Mouse (Mus musculus): ENCODE results near the gene Ccdc62. TPM values are rescaled to one million over a fixed set of nuclear protein-coding genes. Genes with fewer than 3 reads are reported as not detected.

Ccdc62 gene
- 6.4 and 7.1 TPM in 2 replicates for polyA plus RNA-seq (2015; fragmentation: Nextera tagmentation; extraction: Ambion mirVana)

DNA sequence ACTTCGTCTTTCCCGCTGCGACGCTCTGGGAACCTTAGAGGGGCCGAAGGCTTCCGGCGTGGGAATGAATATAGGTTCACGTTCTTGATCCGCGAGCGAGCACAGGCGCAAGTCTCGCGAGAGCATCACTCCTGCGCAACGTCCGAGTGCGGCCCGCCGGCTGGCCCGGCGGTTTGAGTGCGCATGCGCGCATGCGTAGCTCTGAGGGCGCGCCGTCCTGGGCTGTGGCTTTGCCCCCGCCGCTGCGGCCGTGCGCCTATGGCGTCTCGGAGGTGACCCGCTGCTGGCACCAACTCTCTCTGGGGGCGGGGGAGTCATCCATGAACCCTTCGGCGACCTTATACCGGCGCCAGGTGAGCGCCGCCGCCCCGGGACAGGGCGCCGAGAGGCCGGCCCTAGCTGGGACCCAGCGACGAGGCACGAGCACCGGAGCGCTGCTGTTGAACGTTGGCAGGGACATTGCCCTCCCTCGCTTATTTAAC is at the start of gene Ccdc62:
Gene Ccdc62 (plus strand): TSS at position 172 of the 482 bp plus-strand sequence.
- no peaks in the 10 kb centered on the region for H3K27me3 ChIP-seq (ENCODE audit: insufficient read depth, low read length)
- peaks cover 22% of the 10 kb centered on the region; the same call in 1 of the 2 replicates for H3K36me3 ChIP-seq (ENCODE audit: insufficient read depth, low read length)
- no peak for TF ChIP-seq CTCF (IDR thresholded peaks at IDR 0.05; ENCODE audit: low read depth)
- no peaks in the 10 kb centered on the region for H3K9me3 ChIP-seq (replicated peaks; ENCODE audit: low read length)
- H3K4me3 ChIP-seq (replicated peaks; ENCODE audit: low read depth, low read length): peak within 1 kb of the TSS; percentile 81
- ATAC-seq (replicated peaks; ENCODE audit: low FRiP score, low read depth) (peak; percentile 98), DNase-seq (ENCODE audit: low spot score) (peak; percentile 97)
- peak within 1 kb of the TSS; percentile 93 for H3K9ac ChIP-seq (ENCODE audit: low read depth, low read length)
- H3K4me2 ChIP-seq (ENCODE audit: low read length): peak within 1 kb of the TSS; percentile 86
- H3K27ac ChIP-seq: peak within 1 kb of the TSS; percentile 85
- WGBS: under 1% methylated on average over 56 of the region's 56 CpGs
- H3K4me1 ChIP-seq (replicated peaks; ENCODE audit: insufficient read depth, low read length): no peaks in the 10 kb centered on the region

- TF ChIP-seq CTCF (IDR thresholded peaks at IDR 0.05; ENCODE audit: low read depth): peak; percentile 52
- Histone ChIP-seq H3K9me3 (replicated peaks; ENCODE audit: low read length) (no peaks in the 10 kb centered on the region), H3K4me3 (replicated peaks; ENCODE audit: low read depth, low read length) (no peak overlapping the region), H3K4me1 (replicated peaks; ENCODE audit: insufficient read depth, low read length) (peaks cover 26% of the 10 kb centered on the region), H3K9ac (ENCODE audit: low read depth, low read length) (no peak overlapping the region), H3K27me3 (ENCODE audit: insufficient read depth, low read length) (no peaks in the 10 kb centered on the region), H3K36me3 (ENCODE audit: insufficient read depth, low read length) (no peaks in the 10 kb centered on the region), H3K4me2 (ENCODE audit: low read length) (no peak overlapping the region), H3K27ac (no peak overlapping the region)
- DNase-seq (ENCODE audit: low spot score): no peak
- no peak for ATAC-seq (replicated peaks; ENCODE audit: low FRiP score, low read depth)
- 82% methylated on average over 14 of the region's 14 CpGs for WGBS
Measured at GRCm38 (mm10) chr5:123880778-123881177, 49.7 kb upstream of the Ccdc62 start.

GRCm38 (mm10) chr5:123883891-123884290 is 46.6 kb upstream of the Ccdc62 start:
- no peak for ATAC-seq (replicated peaks; ENCODE audit: low FRiP score, low read depth)
- H3K9ac ChIP-seq (ENCODE audit: low read depth, low read length): no peak overlapping the region
- no peaks in the 10 kb centered on the region for H3K9me3 ChIP-seq (replicated peaks; ENCODE audit: low read length)
- 71% methylated on average over 7 of the region's 7 CpGs for WGBS
- TF ChIP-seq CTCF (IDR thresholded peaks at IDR 0.05; ENCODE audit: low read depth): no peak
- H3K27ac ChIP-seq: no peak overlapping the region
- H3K4me3 ChIP-seq (replicated peaks; ENCODE audit: low read depth, low read length): no peak overlapping the region
- no peak for DNase-seq (ENCODE audit: low spot score)
- H3K4me2 ChIP-seq (ENCODE audit: low read length): no peak overlapping the region
- no peaks in the 10 kb centered on the region for H3K27me3 ChIP-seq (ENCODE audit: insufficient read depth, low read length)
- peaks cover 10% of the 10 kb centered on the region for H3K4me1 ChIP-seq (replicated peaks; ENCODE audit: insufficient read depth, low read length)
- no peaks in the 10 kb centered on the region for H3K36me3 ChIP-seq (ENCODE audit: insufficient read depth, low read length)

GRCm38 (mm10) chr5:123884332-123884731 is 46.1 kb upstream of the Ccdc62 start:
- H3K4me2 ChIP-seq (ENCODE audit: low read length): no peak overlapping the region
- H3K27ac ChIP-seq: no peak overlapping the region
- DNase-seq (ENCODE audit: low spot score) (no peak), ATAC-seq (replicated peaks; ENCODE audit: low FRiP score, low read depth) (no peak)
- H3K36me3 ChIP-seq (ENCODE audit: insufficient read depth, low read length): no peaks in the 10 kb centered on the region
- no peak overlapping the region for H3K4me3 ChIP-seq (replicated peaks; ENCODE audit: low read depth, low read length)
- peaks cover 6% of the 10 kb centered on the region for H3K4me1 ChIP-seq (replicated peaks; ENCODE audit: insufficient read depth, low read length)
- H3K9me3 ChIP-seq (replicated peaks; ENCODE audit: low read length): no peaks in the 10 kb centered on the region
- no peak for TF ChIP-seq CTCF (IDR thresholded peaks at IDR 0.05; ENCODE audit: low read depth)
- no peak overlapping the region for H3K9ac ChIP-seq (ENCODE audit: low read depth, low read length)
- 71% methylated on average over 10 of the region's 10 CpGs for WGBS
- H3K27me3 ChIP-seq (ENCODE audit: insufficient read depth, low read length): no peaks in the 10 kb centered on the region

GRCm38 (mm10) chr5:123886365-123886764 is 44.1 kb upstream of the Ccdc62 start:
- no peak for TF ChIP-seq CTCF (IDR thresholded peaks at IDR 0.05; ENCODE audit: low read depth)
- DNase-seq (ENCODE audit: low spot score) (no peak), ATAC-seq (replicated peaks; ENCODE audit: low FRiP score, low read depth) (no peak)
- no peak overlapping the region for H3K4me2 ChIP-seq (ENCODE audit: low read length)
- H3K27me3 ChIP-seq (ENCODE audit: insufficient read depth, low read length): no peaks in the 10 kb centered on the region
- H3K9ac ChIP-seq (ENCODE audit: low read depth, low read length): no peak overlapping the region
- H3K4me1 ChIP-seq (replicated peaks; ENCODE audit: insufficient read depth, low read length): no peaks in the 10 kb centered on the region
- H3K9me3 ChIP-seq (replicated peaks; ENCODE audit: low read length): no peaks in the 10 kb centered on the region
- WGBS: 53% methylated on average over 3 of the region's 3 CpGs
- H3K36me3 ChIP-seq (ENCODE audit: insufficient read depth, low read length): no peaks in the 10 kb centered on the region
- no peak overlapping the region for H3K4me3 ChIP-seq (replicated peaks; ENCODE audit: low read depth, low read length)
- no peak overlapping the region for H3K27ac ChIP-seq

DNA sequence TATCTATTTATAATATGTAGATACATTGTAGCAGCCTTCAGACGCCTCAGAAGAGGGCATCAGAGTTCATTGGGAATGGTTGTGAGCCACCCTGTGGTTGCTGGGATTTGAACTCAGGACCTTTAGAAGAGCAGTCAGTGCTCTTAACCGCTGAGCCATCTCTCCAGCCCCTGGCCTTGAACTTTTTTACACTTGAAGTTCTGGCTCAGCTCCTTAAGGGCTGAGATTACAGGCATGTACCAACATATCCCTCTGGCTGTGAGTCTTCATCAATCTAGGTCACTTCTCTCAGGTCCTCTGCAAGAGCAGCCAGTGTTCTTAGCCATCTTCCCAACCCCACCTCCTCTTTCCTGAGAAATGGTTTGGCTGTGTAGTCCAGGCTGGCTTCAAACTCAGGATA is 40.2 kb upstream of the Ccdc62 start:
- no peaks in the 10 kb centered on the region for H3K27me3 ChIP-seq (ENCODE audit: insufficient read depth, low read length)
- H3K4me2 ChIP-seq (ENCODE audit: low read length): no peak overlapping the region
- no peak overlapping the region for H3K4me3 ChIP-seq (replicated peaks; ENCODE audit: low read depth, low read length)
- DNase-seq (ENCODE audit: low spot score) (no peak), ATAC-seq (replicated peaks; ENCODE audit: low FRiP score, low read depth) (no peak)
- H3K27ac ChIP-seq: no peak overlapping the region
- no peaks in the 10 kb centered on the region for H3K9me3 ChIP-seq (replicated peaks; ENCODE audit: low read length)
- H3K9ac ChIP-seq (ENCODE audit: low read depth, low read length): no peak overlapping the region
- H3K36me3 ChIP-seq (ENCODE audit: insufficient read depth, low read length): no peaks in the 10 kb centered on the region
- H3K4me1 ChIP-seq (replicated peaks; ENCODE audit: insufficient read depth, low read length): no peaks in the 10 kb centered on the region
- no peak for TF ChIP-seq CTCF (IDR thresholded peaks at IDR 0.05; ENCODE audit: low read depth)
- WGBS: 78% methylated on average over 2 of the region's 2 CpGs

DNA sequence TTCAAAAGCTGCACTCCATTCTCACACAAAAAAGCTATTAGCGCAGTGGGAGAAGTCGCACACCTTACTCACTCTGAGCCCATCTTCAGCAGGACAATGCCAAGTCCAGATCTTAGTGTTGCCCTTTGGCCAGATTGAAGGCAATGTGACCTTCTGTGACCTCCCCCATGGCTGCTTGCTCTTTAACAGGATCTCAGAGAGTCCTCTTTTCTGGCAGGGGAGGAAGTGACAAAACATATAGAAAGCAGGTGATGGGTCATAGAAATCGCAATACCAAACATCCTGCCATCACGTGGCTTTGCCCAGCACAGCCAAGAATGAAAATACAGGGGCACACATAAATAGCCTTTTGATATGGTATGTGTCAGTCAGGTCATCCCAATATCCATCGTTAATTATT is 39.5 kb upstream of the Ccdc62 start:
- H3K9ac ChIP-seq (ENCODE audit: low read depth, low read length): no peak overlapping the region
- ATAC-seq (replicated peaks; ENCODE audit: low FRiP score, low read depth) (no peak), DNase-seq (ENCODE audit: low spot score) (no peak)
- no peak overlapping the region for H3K27ac ChIP-seq
- H3K4me2 ChIP-seq (ENCODE audit: low read length): no peak overlapping the region
- no peaks in the 10 kb centered on the region for H3K4me1 ChIP-seq (replicated peaks; ENCODE audit: insufficient read depth, low read length)
- H3K36me3 ChIP-seq (ENCODE audit: insufficient read depth, low read length): no peaks in the 10 kb centered on the region
- WGBS: 80% methylated on average over 5 of the region's 5 CpGs
- no peaks in the 10 kb centered on the region for H3K9me3 ChIP-seq (replicated peaks; ENCODE audit: low read length)
- no peak for TF ChIP-seq CTCF (IDR thresholded peaks at IDR 0.05; ENCODE audit: low read depth)
- no peaks in the 10 kb centered on the region for H3K27me3 ChIP-seq (ENCODE audit: insufficient read depth, low read length)
- no peak overlapping the region for H3K4me3 ChIP-seq (replicated peaks; ENCODE audit: low read depth, low read length)

Measured in kidney, postnatal 0 days (tissue).